Mouse (Mus musculus): ENCODE results near the gene Thnsl1. TPM values are rescaled to one million over a fixed set of nuclear protein-coding genes. Genes with fewer than 3 reads are reported as not detected.
"Not testable (repeated sequence)": the region's sequence is repeated elsewhere in the genome, so short reads cannot be mapped to it uniquely, and the experiment has no call there.

The Thnsl1 gene
- polyA plus RNA-seq, 1 experiment from 2014 or later, result 20.7 TPM

DNA sequence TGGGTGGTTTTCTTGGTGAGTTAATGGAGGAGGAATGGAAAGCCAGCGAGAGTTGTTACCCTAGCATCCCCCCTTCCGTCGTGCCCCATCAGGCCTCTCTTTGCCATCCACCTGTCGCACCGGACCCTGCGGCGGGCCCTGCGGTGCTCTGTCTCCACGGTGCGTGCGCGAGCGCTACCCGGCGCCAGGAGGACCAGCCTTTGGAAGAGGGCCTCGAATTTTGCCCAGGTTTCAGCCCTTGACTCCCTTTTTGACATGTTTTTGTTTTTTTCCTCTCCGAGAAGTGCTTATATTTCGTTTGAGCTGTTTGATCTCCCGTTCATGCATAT is 271 bp downstream of the Thnsl1 start:
- Histone ChIP-seq H3K27me3 (no peaks in the 10 kb centered on the region), H3K4me2 (peak overlapping the region; percentile 84), H3K9ac (peak overlapping the region; percentile 77), H3K27ac (replicated peaks) (peak overlapping the region; percentile 89), H3K9me3 (no peaks in the 10 kb centered on the region), H3K4me1 (replicated peaks) (peaks cover 21% of the 10 kb centered on the region), H3K4me3 (peak overlapping the region; percentile 72), H3K36me3 (0 out of 2 replicates have a peak, but pooled peaks cover 4% of the 10 kb centered on the region)
- peak; percentile 94 for ATAC-seq (ENCODE audit: low FRiP score, low read depth)
- WGBS, result under 1% methylated on average over 19 of the region's 19 CpGs

DNA sequence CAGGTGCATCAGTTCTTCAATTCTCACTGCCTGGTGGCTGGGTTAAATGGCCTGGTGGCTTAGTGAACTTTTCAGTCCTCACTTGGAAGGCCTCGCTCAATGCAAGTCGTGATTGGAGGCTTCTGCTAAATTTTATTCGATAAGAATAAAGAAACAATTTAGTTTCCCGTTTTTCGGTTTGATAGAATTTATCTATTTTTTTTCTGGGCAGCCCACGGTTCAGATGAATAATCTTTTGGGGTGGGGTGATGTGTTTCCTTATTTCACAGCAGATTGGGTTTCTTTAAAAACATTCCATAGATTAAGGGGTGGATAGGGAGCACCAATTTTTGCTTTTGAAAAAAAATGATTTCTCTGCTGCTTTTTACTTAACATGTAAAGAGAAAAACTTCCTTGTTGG is 754 bp downstream of the Thnsl1 start:
- Histone ChIP-seq H3K36me3 (peaks cover 6% of the 10 kb centered on the region; the same call in 1 of the 2 replicates), H3K27ac (replicated peaks) (peak overlapping the region; percentile 89), H3K9ac (peak overlapping the region; percentile 77), H3K9me3 (no peaks in the 10 kb centered on the region), H3K4me1 (replicated peaks) (peaks cover 21% of the 10 kb centered on the region), H3K4me3 (peak overlapping the region; percentile 72), H3K4me2 (peak overlapping the region; percentile 84), H3K27me3 (no peaks in the 10 kb centered on the region)
- ATAC-seq (ENCODE audit: low FRiP score, low read depth), result no peak
- WGBS, result 40% methylated on average over 6 of the region's 6 CpGs

DNA sequence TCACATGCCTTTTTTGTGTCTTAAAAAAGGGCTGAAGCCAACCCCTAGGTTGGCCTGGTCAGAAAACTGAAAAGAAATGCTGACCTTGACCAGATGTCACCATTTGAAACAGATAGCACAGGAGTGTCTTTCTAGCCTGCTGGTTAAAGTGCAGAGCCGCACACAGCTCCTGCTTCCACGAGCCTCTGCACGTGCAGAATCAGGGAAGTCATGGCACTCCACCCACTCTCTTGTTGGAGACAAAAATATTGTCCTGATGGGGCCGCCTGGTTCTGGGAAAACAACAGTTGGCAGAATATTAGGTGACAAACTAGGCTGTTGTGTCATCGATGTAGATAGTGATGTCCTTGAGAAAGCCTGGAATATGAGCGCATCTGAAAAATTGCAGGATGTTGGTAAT is 5.8 kb downstream of the Thnsl1 start:
- H3K27ac ChIP-seq (replicated peaks), result no peak overlapping the region
- no peak overlapping the region for H3K4me2 ChIP-seq
- H3K9me3 ChIP-seq, result no peaks in the 10 kb centered on the region
- peaks cover 28% of the 10 kb centered on the region for H3K36me3 ChIP-seq
- no peak for ATAC-seq (ENCODE audit: low FRiP score, low read depth)
- H3K9ac ChIP-seq, result no peak overlapping the region
- WGBS, result 80% methylated on average over 6 of the region's 6 CpGs
- H3K4me3 ChIP-seq, result no peak overlapping the region
- H3K4me1 ChIP-seq (replicated peaks), result peaks cover 13% of the 10 kb centered on the region
- H3K27me3 ChIP-seq, result no peaks in the 10 kb centered on the region

- no peak for ATAC-seq (ENCODE audit: low FRiP score, low read depth)
- Histone ChIP-seq H3K4me3 (no peak overlapping the region), H3K9ac (no peak overlapping the region)
Measured at GRCm38 (mm10) chr2:21214322-21214721, 8.8 kb downstream of the Thnsl1 start.

DNA sequence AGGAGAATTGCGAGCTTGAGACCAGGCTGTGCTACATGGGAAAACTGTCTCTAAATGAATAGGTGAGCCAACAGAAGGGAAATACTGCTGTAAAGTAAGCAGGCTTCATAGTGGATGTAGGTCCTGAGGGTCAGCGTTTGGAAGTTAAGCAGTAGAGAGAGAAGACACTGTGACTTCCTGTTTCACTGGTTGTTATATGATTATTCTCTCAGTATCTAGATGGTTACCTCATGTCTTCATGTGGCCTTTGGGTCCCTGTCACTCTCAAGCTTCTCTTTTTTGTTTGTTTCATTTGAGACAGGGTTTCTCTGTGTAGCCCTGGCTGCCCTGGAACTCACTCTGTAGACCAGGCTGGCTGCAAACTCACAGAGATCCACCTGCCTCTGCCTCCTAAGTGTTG is 9.8 kb downstream of the Thnsl1 start:
- Histone ChIP-seq H3K27me3 (no peaks in the 10 kb centered on the region), H3K9ac (no peak overlapping the region), H3K4me2 (no peak overlapping the region), H3K4me1 (replicated peaks) (no peaks in the 10 kb centered on the region), H3K36me3 (peaks cover 38% of the 10 kb centered on the region), H3K27ac (replicated peaks) (no peak overlapping the region), H3K9me3 (no peaks in the 10 kb centered on the region), H3K4me3 (no peak overlapping the region)
- ATAC-seq (ENCODE audit: low FRiP score, low read depth), result no peak
- WGBS, result 99% methylated on average over 2 of the region's 2 CpGs

More at GRCm38 (mm10) chr2:21214322-21214721, 8.8 kb downstream of the Thnsl1 start:
- Histone ChIP-seq H3K36me3 (peaks cover 39% of the 10 kb centered on the region), H3K4me1 (replicated peaks) (no peaks in the 10 kb centered on the region), H3K27me3 (no peaks in the 10 kb centered on the region), H3K27ac (replicated peaks) (no peak overlapping the region), H3K9me3 (no peaks in the 10 kb centered on the region), H3K4me2 (no peak overlapping the region)

DNA sequence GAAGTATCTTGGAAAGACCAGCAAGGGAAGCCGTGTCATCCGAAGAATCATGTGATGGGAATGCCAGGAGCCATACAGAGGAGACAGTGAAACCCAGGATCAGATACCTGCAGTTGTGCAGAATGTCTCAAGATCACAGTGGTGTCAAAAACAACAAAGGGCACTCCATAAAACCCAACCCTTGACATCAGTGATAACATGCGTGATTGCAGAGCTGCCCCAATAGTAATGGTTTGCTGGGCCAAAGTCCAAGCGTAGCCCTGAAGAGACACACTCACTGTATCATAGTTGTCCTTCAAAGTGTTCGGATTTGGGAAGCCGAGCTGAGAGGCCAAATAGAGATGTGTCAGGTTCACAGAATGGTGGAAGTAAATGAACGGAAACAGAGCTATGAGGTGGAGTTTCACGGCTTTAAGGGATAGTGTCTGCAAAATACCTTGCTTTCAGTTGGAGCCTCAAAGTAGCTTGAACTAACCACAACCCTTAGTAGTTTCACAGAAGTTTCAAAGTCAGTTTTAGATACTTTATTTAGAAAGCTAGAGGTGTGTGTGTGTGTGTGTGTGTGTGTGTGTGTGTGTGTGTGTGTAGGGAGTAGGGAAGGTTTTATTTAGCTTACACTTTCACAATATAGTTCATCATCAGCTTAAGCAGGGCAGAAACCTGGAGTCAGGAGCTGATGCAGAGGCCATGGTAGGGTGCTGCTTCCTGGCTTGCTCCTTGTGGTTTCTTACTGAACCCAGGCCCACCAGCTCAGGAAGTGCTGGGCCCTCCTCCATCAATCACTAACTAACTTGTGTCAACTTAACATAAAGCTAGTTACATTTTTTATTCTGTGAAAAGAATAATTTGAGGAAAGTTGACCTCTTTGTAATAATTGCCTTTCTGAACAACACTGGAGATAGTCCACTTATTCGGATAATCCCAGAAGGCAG is 17.2 kb downstream of the Thnsl1 start:
- no peak overlapping the region for H3K9ac ChIP-seq
- 93% methylated on average over 9 of the region's 9 CpGs for WGBS
- H3K4me2 ChIP-seq, result no peak overlapping the region
- no peak for ATAC-seq (ENCODE audit: low FRiP score, low read depth)
- no peak overlapping the region for H3K27ac ChIP-seq (replicated peaks)
- H3K36me3 ChIP-seq, result no peaks in the 10 kb centered on the region
- H3K4me3 ChIP-seq, result no peak overlapping the region
- no peaks in the 10 kb centered on the region for H3K4me1 ChIP-seq (replicated peaks)
- H3K9me3 ChIP-seq, result no peaks in the 10 kb centered on the region
- no peaks in the 10 kb centered on the region for H3K27me3 ChIP-seq

DNA sequence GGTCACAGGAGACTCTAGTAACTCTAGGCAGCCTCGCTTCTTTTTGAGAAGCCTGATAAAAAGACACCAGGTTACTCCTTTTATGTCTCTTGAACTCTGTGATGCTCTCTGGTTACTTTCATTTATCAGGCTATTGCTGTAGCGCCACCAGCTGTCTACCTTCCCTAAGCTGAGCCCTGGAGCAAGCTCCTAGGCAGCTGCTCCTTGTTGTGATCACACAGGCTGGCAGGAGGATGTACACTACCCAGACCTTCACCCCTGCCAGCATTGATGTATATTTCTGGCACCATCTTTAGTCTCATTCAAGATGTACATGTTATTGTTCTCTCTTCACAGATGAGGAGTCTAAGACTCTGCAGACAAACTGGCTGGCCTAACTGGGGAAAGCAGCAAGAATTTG is 24.8 kb downstream of the Thnsl1 start:
- no peak overlapping the region for H3K4me3 ChIP-seq
- no peak overlapping the region for H3K9ac ChIP-seq
- no peaks in the 10 kb centered on the region for H3K27me3 ChIP-seq
- H3K4me2 ChIP-seq, result no peak overlapping the region
- H3K27ac ChIP-seq (replicated peaks), result no peak overlapping the region
- no peaks in the 10 kb centered on the region for H3K4me1 ChIP-seq (replicated peaks)
- H3K9me3 ChIP-seq, result no peaks in the 10 kb centered on the region
- ATAC-seq (ENCODE audit: low FRiP score, low read depth), result no peak
- no peaks in the 10 kb centered on the region for H3K36me3 ChIP-seq
- 62% methylated on average over 2 of the region's 2 CpGs for WGBS

DNA sequence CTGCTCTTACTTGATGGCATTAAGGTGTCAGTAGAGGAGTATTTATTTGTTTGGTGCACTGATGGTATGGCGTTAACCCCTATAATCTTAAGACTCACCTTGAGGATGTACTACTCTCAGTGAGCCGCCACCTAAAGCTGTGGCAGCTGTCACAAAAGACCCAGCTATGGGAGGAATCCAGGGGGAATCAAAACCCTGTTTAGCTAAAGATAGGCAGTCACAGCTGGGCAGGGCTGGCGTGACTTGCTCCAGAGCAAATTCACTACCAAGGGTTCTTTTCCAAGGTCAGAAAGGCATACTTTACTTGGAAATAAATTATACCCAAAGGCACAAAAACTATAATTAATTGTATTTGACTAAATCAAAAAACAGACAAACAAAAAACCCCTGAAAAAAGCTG is 25.6 kb downstream of the Thnsl1 start:
- H3K27ac ChIP-seq (replicated peaks), result no peak overlapping the region
- WGBS, result 86% methylated on average over 3 of the region's 3 CpGs
- H3K4me2 ChIP-seq, result no peak overlapping the region
- no peak for ATAC-seq (ENCODE audit: low FRiP score, low read depth)
- no peak overlapping the region for H3K4me3 ChIP-seq
- no peaks in the 10 kb centered on the region for H3K9me3 ChIP-seq
- no peak overlapping the region for H3K9ac ChIP-seq
- H3K4me1 ChIP-seq (replicated peaks), result no peaks in the 10 kb centered on the region
- no peaks in the 10 kb centered on the region for H3K36me3 ChIP-seq
- no peaks in the 10 kb centered on the region for H3K27me3 ChIP-seq

GRCm38 (mm10) chr2:21234871-21235648 is 29.5 kb downstream of the Thnsl1 start:
- no peaks in the 10 kb centered on the region for H3K4me1 ChIP-seq (replicated peaks)
- H3K9me3 ChIP-seq, result no peaks in the 10 kb centered on the region
- no peak for ATAC-seq (ENCODE audit: low FRiP score, low read depth)
- 88% methylated on average over 9 of the region's 9 CpGs for WGBS
- no peak overlapping the region for H3K4me3 ChIP-seq
- no peak overlapping the region for H3K4me2 ChIP-seq
- H3K27ac ChIP-seq (replicated peaks), result no peak overlapping the region
- H3K36me3 ChIP-seq, result no peaks in the 10 kb centered on the region
- no peaks in the 10 kb centered on the region for H3K27me3 ChIP-seq
- no peak overlapping the region for H3K9ac ChIP-seq

GRCm38 (mm10) chr2:21235844-21236386 is 30.4 kb downstream of the Thnsl1 start:
- no peaks in the 10 kb centered on the region for H3K27me3 ChIP-seq
- no peak overlapping the region for H3K4me3 ChIP-seq
- no peak for ATAC-seq (ENCODE audit: low FRiP score, low read depth)
- H3K27ac ChIP-seq (replicated peaks), result no peak overlapping the region
- no peak overlapping the region for H3K4me2 ChIP-seq
- no peaks in the 10 kb centered on the region for H3K9me3 ChIP-seq
- 93% methylated on average over 4 of the region's 4 CpGs for WGBS
- H3K4me1 ChIP-seq (replicated peaks), result no peaks in the 10 kb centered on the region
- H3K9ac ChIP-seq, result no peak overlapping the region
- no peaks in the 10 kb centered on the region for H3K36me3 ChIP-seq

GRCm38 (mm10) chr2:21236846-21237245 is 31.3 kb downstream of the Thnsl1 start:
- no peak overlapping the region for H3K4me2 ChIP-seq
- no peak overlapping the region for H3K4me3 ChIP-seq
- no peak overlapping the region for H3K27ac ChIP-seq (replicated peaks)
- no peak for ATAC-seq (ENCODE audit: low FRiP score, low read depth)
- 85% methylated on average over 5 of the region's 5 CpGs for WGBS
- no peaks in the 10 kb centered on the region for H3K36me3 ChIP-seq
- H3K4me1 ChIP-seq (replicated peaks), result no peaks in the 10 kb centered on the region
- no peaks in the 10 kb centered on the region for H3K9me3 ChIP-seq
- no peaks in the 10 kb centered on the region for H3K27me3 ChIP-seq
- H3K9ac ChIP-seq, result no peak overlapping the region

DNA sequence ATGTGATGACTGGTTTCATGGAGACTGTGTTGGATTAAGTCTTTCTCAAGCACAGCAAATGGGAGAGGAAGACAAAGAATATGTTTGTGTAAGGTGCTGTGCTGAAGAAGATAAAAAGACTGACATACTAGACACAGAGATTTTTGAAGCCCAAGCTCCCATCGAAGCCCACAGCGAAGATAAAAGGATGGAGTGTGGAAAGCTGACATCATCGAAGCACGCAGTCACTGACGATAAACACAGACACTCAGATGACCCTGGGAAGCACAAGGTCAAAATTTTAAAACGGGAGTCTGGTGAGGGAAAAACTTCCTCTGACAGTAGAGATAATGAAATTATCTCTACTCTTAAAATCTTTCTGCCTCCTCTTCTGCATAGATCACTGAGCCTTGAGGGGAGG is 38.6 kb downstream of the Thnsl1 start:
- not testable (repeated sequence) for H3K4me1 ChIP-seq (replicated peaks); H3K36me3 ChIP-seq; H3K4me3 ChIP-seq; H3K4me2 ChIP-seq; H3K27ac ChIP-seq (replicated peaks); H3K9me3 ChIP-seq; H3K9ac ChIP-seq; H3K27me3 ChIP-seq; ATAC-seq (ENCODE audit: low FRiP score, low read depth)
- WGBS, result 87% methylated on average over 4 of the region's 6 CpGs
